Mouse (Mus musculus): ENCODE results near the gene S100b. TPM values are rescaled to one million over a fixed set of nuclear protein-coding genes. Genes with fewer than 3 reads are reported as not detected.

Gene S100b
- polyA plus RNA-seq, 1 experiment: 2.2 TPM

GRCm38 (mm10) chr10:76257719-76258390 lies 4.2 kb downstream of the S100b start:
- WGBS: 41% methylated on average over 12 of the region's 12 CpGs
- peak; percentile 69 for DNase-seq (ENCODE audit: low read depth, low spot score)

- WGBS: 87% methylated on average over 18 of the region's 18 CpGs
- DNase-seq (ENCODE audit: low read depth, low spot score): no peak
These were observed 6.0 kb downstream of the S100b start for GRCm38 (mm10) chr10:76259566-76260232.

- WGBS: 56% methylated on average over 11 of the region's 11 CpGs
- DNase-seq (ENCODE audit: low read depth, low spot score): no peak
These were observed 6.9 kb downstream of the S100b start for GRCm38 (mm10) chr10:76260358-76261059.

- 29% methylated on average over 3 of the region's 3 CpGs for WGBS
These were observed 7.8 kb downstream of the S100b start for GRCm38 (mm10) chr10:76261447-76261846.

GRCm38 (mm10) chr10:76262431-76262830 lies 8.8 kb downstream of the S100b start:
- 80% methylated on average over 4 of the region's 4 CpGs for WGBS
- DNase-seq (ENCODE audit: low read depth, low spot score): no peak

More at GRCm38 (mm10) chr10:76261447-76261846, 7.8 kb downstream of the S100b start:
- no peak for DNase-seq (ENCODE audit: low read depth, low spot score)

- no peak for DNase-seq (ENCODE audit: low read depth, low spot score)
- WGBS: 27% methylated on average over 8 of the region's 8 CpGs
These were observed 17.6 kb downstream of the S100b start for GRCm38 (mm10) chr10:76271238-76271637.

- DNase-seq (ENCODE audit: low read depth, low spot score): no peak
- 90% methylated on average over 10 of the region's 10 CpGs for WGBS
These were observed 21.6 kb downstream of the S100b start for GRCm38 (mm10) chr10:76275256-76275655.

GRCm38 (mm10) chr10:76278541-76279097 lies 25.0 kb downstream of the S100b start:
- 73% methylated on average over 5 of the region's 5 CpGs for WGBS
- no peak for DNase-seq (ENCODE audit: low read depth, low spot score)

GRCm38 (mm10) chr10:76288268-76288993 lies 34.8 kb downstream of the S100b start:
- no peak for DNase-seq (ENCODE audit: low read depth, low spot score)
- 81% methylated on average over 11 of the region's 11 CpGs for WGBS

GRCm38 (mm10) chr10:76289052-76289451 lies 35.4 kb downstream of the S100b start:
- no peak for DNase-seq (ENCODE audit: low read depth, low spot score)
- 81% methylated on average over 5 of the region's 5 CpGs for WGBS

- DNase-seq (ENCODE audit: low read depth, low spot score): no peak
- 87% methylated on average over 3 of the region's 3 CpGs for WGBS
These were observed 36.5 kb downstream of the S100b start for GRCm38 (mm10) chr10:76289936-76290671.

GRCm38 (mm10) chr10:76293222-76293621 lies 39.6 kb downstream of the S100b start:
- WGBS: 88% methylated on average over 4 of the region's 4 CpGs
- no peak for DNase-seq (ENCODE audit: low read depth, low spot score)

GRCm38 (mm10) chr10:76300133-76300532 lies 46.5 kb downstream of the S100b start:
- DNase-seq (ENCODE audit: low read depth, low spot score): no peak
- 77% methylated on average over 5 of the region's 5 CpGs for WGBS

- DNase-seq (ENCODE audit: low read depth, low spot score): no peak
- WGBS: 81% methylated on average over 9 of the region's 9 CpGs
These were observed 53.1 kb downstream of the S100b start for GRCm38 (mm10) chr10:76306738-76307137.

Other genes starting within 250 kb of the S100b start
- 6.5 and 9.4 TPM in 2 replicates for gene Zfp280b, start 221.2 kb upstream of the S100b start, polyA plus RNA-seq (2012; rRNA removed)
- 2.2 and 33.6 TPM in 2 replicates for gene Slc5a4b, start 142.9 kb upstream of the S100b start, polyA plus RNA-seq (2012; rRNA removed)
- 4.3 and 38.0 TPM in 2 replicates for gene Slc5a4a, start 106.4 kb upstream of the S100b start, polyA plus RNA-seq (2012; rRNA removed)
- gene Prmt2, start 16.0 kb upstream of the S100b start, polyA plus RNA-seq (2012; rRNA removed): 21.8 and 26.0 TPM in 2 replicates
- 11.3 and 17.2 TPM in 2 replicates for gene Dip2a, start 91.4 kb downstream of the S100b start, polyA plus RNA-seq (2012; rRNA removed)
- gene AC141477.1, start 186.6 kb downstream of the S100b start, polyA plus RNA-seq (2012; rRNA removed): not detected in 2 replicates
- 13.1 and 17.0 TPM in 2 replicates for gene Pcnt, start 188.9 kb downstream of the S100b start, polyA plus RNA-seq (2012; rRNA removed)
- not detected in 2 replicates for gene 2610028H24Rik, start 195.2 kb downstream of the S100b start, polyA plus RNA-seq (2012; rRNA removed)
- gene Mcm3ap, start 215.1 kb downstream of the S100b start, polyA plus RNA-seq (2012; rRNA removed): 15.8 and 16.9 TPM in 2 replicates
- gene Ybey, start 215.3 kb downstream of the S100b start, polyA plus RNA-seq (2012; rRNA removed): 1.9 and 2.6 TPM in 2 replicates

Measured in large intestine, adult 2 months (tissue).